Mouse (Mus musculus) cerebellum, postnatal 25 days (tissue): ENCODE measurements at regions not wholly inside any gene's neighbourhood (a gene's known extent, or its start where the extent isn't known, plus 50 kb on each side); places are given as distances from the start of the nearest gene placed in this dataset.
A peak's percentile ranks its signal among the peaks of the same experiment; 100 is the strongest.

Experiments
- DNase-seq, 2 experiments: peaks; one replicate each; pipeline ENCODE4 v3.0.0; 2021; ENCODE audit warnings: mixed read lengths in 2 of 2

DNA sequence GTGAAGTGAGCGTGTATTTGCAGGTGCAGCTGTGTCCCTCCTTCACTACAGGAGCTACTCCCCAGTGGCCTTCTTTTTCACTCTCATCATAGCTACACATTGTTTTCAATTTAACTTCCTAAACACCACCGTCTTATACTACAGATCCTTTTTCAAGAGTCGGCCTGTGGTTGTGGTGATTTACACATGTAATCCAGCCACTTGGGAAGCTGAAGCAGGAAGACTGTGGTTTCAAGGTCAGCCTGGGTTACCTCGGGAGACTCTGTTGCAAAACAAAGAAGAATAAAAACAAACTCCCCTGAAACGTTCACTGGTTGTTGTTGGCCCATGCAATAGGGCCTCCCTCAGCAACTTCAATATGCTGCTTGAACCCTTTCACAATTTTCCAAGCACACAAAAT, 153.8 kb upstream of the Kcnh8 start:
- DNase-seq: no peak

DNA sequence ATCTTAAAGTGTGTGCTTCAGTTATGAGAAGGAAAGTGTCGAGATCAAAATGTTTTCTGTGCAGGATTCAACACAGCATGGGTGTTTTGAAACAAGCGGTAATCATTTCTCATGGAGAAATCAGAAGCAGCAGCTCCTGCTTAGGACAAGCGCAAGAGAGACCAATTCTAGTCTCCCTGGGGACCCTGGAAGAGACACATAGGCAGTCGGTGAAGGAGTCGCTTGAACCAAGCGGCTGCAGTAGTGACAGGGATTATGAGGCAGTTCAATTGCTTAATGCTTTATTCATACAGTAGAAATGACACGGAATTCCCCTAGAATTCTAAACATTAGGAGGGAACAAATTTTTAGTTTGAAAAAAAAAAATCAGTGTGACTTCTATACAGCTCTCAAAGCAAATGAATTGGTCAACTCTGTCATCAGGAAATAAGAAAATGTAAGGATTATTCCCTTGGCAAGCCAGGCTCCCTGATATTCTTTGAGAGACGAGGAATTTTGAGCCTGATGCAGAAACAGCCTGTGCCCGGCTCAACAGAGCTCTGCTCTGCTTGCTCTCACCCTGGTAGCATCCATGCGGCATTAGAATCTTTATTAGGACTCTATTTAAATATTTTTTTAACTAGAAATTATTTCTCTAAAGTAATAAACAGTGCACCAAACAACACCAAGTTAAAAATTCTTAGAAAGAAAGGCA, 143.1 kb upstream of the Kcnh8 start:
- DNase-seq: no peak

DNA sequence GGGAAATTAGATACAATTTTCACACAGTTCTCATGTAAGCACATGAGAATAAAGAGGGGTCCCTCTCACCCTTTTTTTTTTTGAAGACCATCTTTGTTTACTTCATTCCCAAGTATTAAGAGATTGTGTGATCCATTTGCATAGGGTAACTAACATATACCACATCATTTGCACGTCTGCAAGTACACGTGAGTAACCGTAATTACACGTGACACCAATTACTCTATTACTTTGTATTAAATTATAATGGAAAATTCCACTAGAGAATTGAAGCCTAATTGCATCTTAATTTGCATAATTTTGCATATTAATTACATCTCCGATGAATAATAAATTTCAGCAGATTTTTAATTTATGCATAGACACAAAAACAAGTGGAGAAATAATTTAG, 142.5 kb upstream of the Kcnh8 start:
- DNase-seq: no peak

- DNase-seq: peak; percentile 24 to 45
These were observed 141.2 kb upstream of the Kcnh8 start for GRCm38 (mm10) chr17:52461264-52461663.

- DNase-seq: peak; percentile 36 to 64
These were observed 140.8 kb upstream of the Kcnh8 start for GRCm38 (mm10) chr17:52461709-52462141.

- no peak for DNase-seq
These were observed 140.1 kb upstream of the Kcnh8 start for GRCm38 (mm10) chr17:52462361-52462760.

DNA sequence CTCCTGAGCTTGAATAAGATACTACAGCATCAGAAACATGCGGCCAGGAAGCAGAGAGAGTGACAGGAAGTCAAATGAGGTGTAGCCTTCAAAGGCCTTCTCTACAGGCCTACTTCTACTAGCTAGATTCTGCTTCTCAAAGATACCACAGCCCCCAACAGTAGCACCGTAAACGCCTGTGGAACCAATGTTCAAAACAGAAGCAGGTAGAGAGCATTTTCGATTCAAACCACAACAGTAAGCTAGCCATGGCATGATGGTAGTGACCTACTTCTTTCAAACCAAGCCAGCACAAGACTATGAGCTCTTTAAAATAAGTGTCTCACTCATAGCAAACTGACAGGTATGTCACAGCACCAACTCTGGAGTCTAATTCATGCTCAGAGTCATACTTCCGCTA, 134.0 kb upstream of the Kcnh8 start:
- no peak for DNase-seq

DNA sequence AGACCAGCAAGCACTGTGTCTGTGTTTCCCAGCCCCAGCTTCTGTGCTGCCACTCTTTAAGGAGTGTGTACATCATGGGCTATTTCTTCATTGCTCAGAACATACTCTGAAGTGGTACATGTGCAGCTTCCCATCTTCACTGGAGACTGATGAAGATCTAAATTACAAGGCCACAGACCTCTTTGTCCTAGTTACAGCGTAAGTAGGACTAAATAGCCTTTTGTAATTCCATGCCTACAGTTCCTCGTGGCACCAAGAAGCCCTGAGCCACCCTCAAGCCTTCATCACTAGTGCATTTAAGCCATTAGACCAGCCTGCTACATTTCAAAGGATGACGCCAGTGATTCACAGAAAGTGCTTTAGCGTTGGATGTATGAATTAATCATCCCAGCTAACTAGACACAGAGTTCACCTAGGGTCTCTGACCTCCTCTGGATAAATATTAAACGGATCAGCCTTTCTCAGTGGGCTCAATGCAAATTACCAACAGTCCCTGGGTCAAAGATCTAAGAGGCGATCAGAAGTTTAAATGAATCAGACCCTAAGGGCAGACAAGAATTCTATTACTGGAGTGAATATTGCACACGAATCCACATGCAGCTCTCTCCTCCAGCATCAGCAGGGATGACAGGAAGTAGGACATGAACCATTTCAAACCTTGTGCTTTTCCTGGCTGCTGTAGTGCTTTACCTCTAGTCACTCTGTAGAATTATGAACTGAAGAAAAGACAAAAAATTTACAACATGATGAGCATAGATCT, 123.0 kb upstream of the Kcnh8 start:
- no peak for DNase-seq

- no peak for DNase-seq
These were observed 122.3 kb upstream of the Kcnh8 start for GRCm38 (mm10) chr17:52480087-52480638.

- DNase-seq: no peak
These were observed 95.7 kb upstream of the Kcnh8 start for GRCm38 (mm10) chr17:52506760-52507159.

- no peak for DNase-seq
These were observed 72.2 kb upstream of the Kcnh8 start for GRCm38 (mm10) chr17:52530260-52530659.
